Mouse (Mus musculus): ENCODE measurements at regions not wholly inside any gene's neighbourhood (a gene's known extent, or its start where the extent isn't known, plus 50 kb on each side); places are given as distances from the start of the nearest gene placed in this dataset.
A peak's percentile ranks its signal among the peaks of the same experiment; 100 is the strongest.
"Not testable (repeated sequence)": the region's sequence is repeated elsewhere in the genome, so short reads cannot be mapped to it uniquely, and the experiment has no call there.

DNA sequence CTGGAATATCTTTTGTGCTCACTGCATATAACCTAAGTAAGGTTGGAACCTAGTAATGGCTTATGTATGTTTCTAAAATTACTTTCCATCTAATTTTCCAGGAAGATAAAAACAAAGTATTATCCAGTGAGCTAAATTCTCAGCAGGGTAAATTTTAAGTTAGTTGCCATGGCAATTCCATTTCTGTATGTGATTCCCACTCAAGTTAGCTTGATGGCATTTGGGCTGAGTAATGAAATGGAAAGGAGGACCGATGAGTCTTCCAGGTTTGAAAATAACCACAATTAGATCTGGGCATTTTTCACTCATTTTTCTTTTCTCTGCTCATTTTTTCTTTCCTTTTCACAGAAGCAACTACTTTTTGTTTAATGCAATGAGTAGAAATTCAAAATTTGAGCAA is 398.4 kb upstream of the Gm10801 start:
- DNase-seq, result no peak

DNA sequence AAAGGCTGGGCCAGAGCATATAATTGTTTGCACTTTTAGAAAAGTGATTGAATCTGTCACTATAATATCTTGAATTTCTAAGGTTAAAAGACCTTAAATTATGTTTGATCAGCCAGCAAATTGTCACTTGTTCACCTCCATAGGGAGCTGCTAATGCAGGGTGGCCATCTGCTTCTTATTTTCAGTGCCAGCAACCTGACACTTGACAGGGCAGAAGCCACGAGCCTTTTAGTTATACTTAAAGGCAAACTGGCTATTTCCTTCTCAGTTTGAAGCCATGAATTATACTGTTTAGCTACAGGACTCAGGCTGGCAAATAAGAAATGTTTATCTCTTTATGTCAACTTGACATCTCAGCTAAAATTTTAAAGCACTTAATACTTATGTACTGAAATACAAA is 392.5 kb upstream of the Gm10801 start:
- DNase-seq, result peak; percentile 64
- intact Hi-C loops (cut with DNase I), result no loop called here

More for the DNA sequence above, 398.4 kb upstream of the Gm10801 start:
- intact Hi-C loops (cut with DNase I), result no loop called here

- intact Hi-C loops (cut with DNase I), result no loop called here
Measured at GRCm38 (mm10) chr2:98286796-98287352, 375.2 kb upstream of the Gm10801 start.

GRCm38 (mm10) chr2:98330025-98330424 is 332.0 kb upstream of the Gm10801 start:
- DNase-seq, result not testable (repeated sequence)

More at GRCm38 (mm10) chr2:98286796-98287352, 375.2 kb upstream of the Gm10801 start:
- DNase-seq, result no peak

GRCm38 (mm10) chr2:98354200-98354599 is 307.8 kb upstream of the Gm10801 start:
- intact Hi-C loops (cut with DNase I), result no loop called here
- DNase-seq, result peak; percentile 58

More at GRCm38 (mm10) chr2:98330025-98330424, 332.0 kb upstream of the Gm10801 start:
- intact Hi-C loops (cut with DNase I), result not testable (repeated sequence)

DNA sequence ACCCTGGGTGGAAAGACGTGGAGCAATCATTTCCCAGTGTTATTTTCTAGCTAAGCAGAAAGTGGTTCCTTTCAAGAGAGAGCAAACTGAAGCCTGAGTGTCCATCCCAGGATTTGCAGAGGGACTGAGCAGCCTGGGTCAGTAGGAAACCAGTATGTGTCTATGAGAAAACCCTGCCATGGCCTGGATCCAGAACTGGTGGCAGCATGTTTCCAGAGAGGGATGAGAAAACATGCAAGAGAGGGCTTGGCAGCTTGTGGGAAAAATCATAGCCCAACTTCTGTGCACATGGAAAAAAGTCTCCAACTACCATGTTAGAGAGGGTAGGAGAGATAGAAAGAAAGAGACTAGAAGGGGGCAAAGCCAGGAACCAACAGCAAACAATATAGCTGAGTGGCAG is 282.8 kb upstream of the Gm10801 start:
- intact Hi-C loops (cut with DNase I), result no loop called here

More for the DNA sequence above, 282.8 kb upstream of the Gm10801 start:
- peak; percentile 22 for DNase-seq

Data from left cerebral cortex, postnatal 4 days (tissue).